Mouse (Mus musculus) small intestine, adult 2 months (tissue): Measurements from ENCODE around the gene Inmt.

Source experiments
- CTCF ChIP-seq: fragments of 200-500 bp; IDR thresholded peaks from 2 replicates; pipeline ENCODE4 v1.5.1; 2012; ENCODE audit warnings: low read depth, mild to moderate bottlenecking, control low read depth, inconsistent platforms, low read length, moderate library complexity, mixed read lengths; ENCODE audit not compliant: insufficient replicate concordance, insufficient read length; ENCODE audit errors: extremely low read depth
- POLR2A ChIP-seq: fragments of 200-500 bp; IDR thresholded peaks from 2 replicates; pipeline ENCODE4 v1.6.1; 2012; ENCODE audit warnings: low read depth, mild to moderate bottlenecking, control low read depth, inconsistent platforms, low read length, moderate library complexity

GRCm38 (mm10) chr6:55159256-55159655, 15.6 kb downstream of the Inmt start:
- TF ChIP-seq POLR2A (no peak), CTCF (no peak)
